Mouse (Mus musculus) MEL (cell line): ENCODE measurements around the gene Strap. TPM values are rescaled to one million over a fixed set of nuclear protein-coding genes. Genes with fewer than 3 reads are reported as not detected.

Source experiments
- DNase-seq: peaks from one replicate; pipeline ENCODE4 v3.0.0; 2011; ENCODE audit warnings: low read depth, low spot score
- H3K27ac ChIP-seq: 2 replicates; pipeline ENCODE4 v1.5.1; 2012; ENCODE audit warnings: low read depth, mild to moderate bottlenecking, control low read depth, low read length, moderate library complexity; ENCODE audit not compliant: control insufficient read depth
- H3K27me3 ChIP-seq, 2 experiments: fragments of 150-350 bp in 1 of 2; sonication (generic) in 1 of 2; 2 replicates each; pipeline ENCODE4 v1.6.1; 2012; ENCODE audit warnings: low read length in 2 of 2, mild to moderate bottlenecking in 2 of 2, improper control_type of control experiment in 1 of 2, moderate library complexity in 1 of 2; ENCODE audit not compliant: insufficient read depth in 2 of 2, control insufficient read depth in 1 of 2
- H3K36me3 ChIP-seq, 2 experiments: 2 replicates each; pipeline ENCODE4 v1.6.1; 2012 to 2014; ENCODE audit warnings: low read length in 2 of 2, improper control_type of control experiment in 1 of 2, inconsistent platforms in 1 of 2, mild to moderate bottlenecking in 1 of 2; ENCODE audit not compliant: insufficient read depth in 2 of 2, control insufficient read depth in 1 of 2
- H3K4me1 ChIP-seq, 2 experiments: fragments of 150-350 bp in 1 of 2; sonication (generic) in 1 of 2; 2 replicates each; pipeline ENCODE4 v1.6.1; 2012; ENCODE audit warnings: low read length in 2 of 2, improper control_type of control experiment in 1 of 2, mild to moderate bottlenecking in 1 of 2; ENCODE audit not compliant: insufficient read depth in 2 of 2, control insufficient read depth in 1 of 2
- H3K4me3 ChIP-seq, 2 experiments: fragments of 150-350 bp in 1 of 2; sonication (generic) in 1 of 2; 2 replicates each; pipeline ENCODE4 v1.5.1; 2012; ENCODE audit warnings: low read depth in 2 of 2, low read length in 2 of 2, mild to moderate bottlenecking in 2 of 2, moderate library complexity in 2 of 2, control low read depth in 1 of 2, improper control_type of control experiment in 1 of 2; ENCODE audit not compliant: control insufficient read depth in 1 of 2, insufficient read depth in 1 of 2
- H3K79me2 ChIP-seq: 2 replicates; pipeline ENCODE4 v1.6.1; 2012; ENCODE audit warnings: mild to moderate bottlenecking, low read length, moderate library complexity; ENCODE audit not compliant: control insufficient read depth, poor library complexity, insufficient read depth
- H3K9ac ChIP-seq: 2 replicates; pipeline ENCODE4 v1.6.1; 2012; ENCODE audit warnings: low read depth, mild to moderate bottlenecking, control low read depth, low read length, moderate library complexity; ENCODE audit not compliant: control insufficient read depth, poor library complexity, severe bottlenecking
- H3K9me3 ChIP-seq: fragments of 150-350 bp; sonication (generic); replicated peaks from 2 replicates; pipeline ENCODE4 v1.6.1; 2012; ENCODE audit warnings: mild to moderate bottlenecking, low read length, improper control_type of control experiment, moderate library complexity; ENCODE audit not compliant: insufficient read depth
- CHD1 ChIP-seq: IDR thresholded peaks from 2 replicates; pipeline ENCODE4 v1.6.1; 2012; ENCODE audit warnings: low read depth, mild to moderate bottlenecking, inconsistent platforms, low read length, improper control_type of control experiment
- CHD2 ChIP-seq: IDR thresholded peaks from 2 replicates; pipeline ENCODE4 v1.6.1; 2011; ENCODE audit warnings: low read length, improper control_type of control experiment
- E2F4 ChIP-seq: IDR thresholded peaks from 2 replicates; pipeline ENCODE4 v1.6.1; 2011; ENCODE audit warnings: low read depth, low read length, improper control_type of control experiment, borderline replicate concordance
- ELF1 ChIP-seq: IDR thresholded peaks from 2 replicates; pipeline ENCODE4 v1.6.1; 2014; ENCODE audit warnings: low read depth, mild to moderate bottlenecking, inconsistent platforms, low read length, improper control_type of control experiment, moderate library complexity
- EP300 ChIP-seq, 2 experiments: IDR thresholded peaks; 2 replicates each; pipeline ENCODE4 v1.6.1; 2011; ENCODE audit warnings: improper control_type of control experiment in 2 of 2, low read length in 2 of 2, low read depth in 1 of 2, mild to moderate bottlenecking in 1 of 2
- GABPA ChIP-seq: IDR thresholded peaks from 2 replicates; pipeline ENCODE4 v1.6.1; 2012; ENCODE audit warnings: low read depth, mild to moderate bottlenecking, inconsistent platforms, low read length, improper control_type of control experiment, moderate library complexity
- GATA1 ChIP-seq: IDR thresholded peaks from 2 replicates; pipeline ENCODE4 v1.6.1; 2011; ENCODE audit warnings: low read depth, low read length, improper control_type of control experiment
- HCFC1 ChIP-seq: IDR thresholded peaks from 2 replicates; pipeline ENCODE4 v1.6.1; 2012; ENCODE audit warnings: low read depth, mild to moderate bottlenecking, inconsistent platforms, low read length, improper control_type of control experiment, moderate library complexity
- MAFK ChIP-seq: IDR thresholded peaks from 2 replicates; pipeline ENCODE4 v1.6.1; 2011; ENCODE audit warnings: low read depth, mild to moderate bottlenecking, low read length, improper control_type of control experiment, borderline replicate concordance
- MAX ChIP-seq: IDR thresholded peaks from 2 replicates; pipeline ENCODE4 v1.6.1; 2011; ENCODE audit warnings: low read length, improper control_type of control experiment
- MAZ ChIP-seq: IDR thresholded peaks from 2 replicates; pipeline ENCODE4 v1.6.1; 2012; ENCODE audit warnings: low read depth, mild to moderate bottlenecking, inconsistent platforms, low read length, improper control_type of control experiment
- MXI1 ChIP-seq: IDR thresholded peaks from 2 replicates; pipeline ENCODE4 v1.6.1; 2011; ENCODE audit warnings: mild to moderate bottlenecking, low read depth, low read length, improper control_type of control experiment
- MYC ChIP-seq: IDR thresholded peaks from 2 replicates; pipeline ENCODE4 v1.6.1; 2011; ENCODE audit warnings: low read depth, mild to moderate bottlenecking, low read length, improper control_type of control experiment, moderate library complexity
- NELFE ChIP-seq: IDR thresholded peaks from 2 replicates; pipeline ENCODE4 v1.6.1; 2011; ENCODE audit warnings: low read depth, low read length, improper control_type of control experiment
- POLR2AphosphoS5 ChIP-seq: IDR thresholded peaks from 2 replicates; pipeline ENCODE4 v1.6.1; 2012; ENCODE audit warnings: low read depth, borderline replicate concordance, mild to moderate bottlenecking, inconsistent platforms, low read length, moderate library complexity, mixed read lengths
- RAD21 ChIP-seq: IDR thresholded peaks from 2 replicates; pipeline ENCODE4 v1.6.1; 2011; ENCODE audit warnings: mild to moderate bottlenecking, low read depth, low read length, improper control_type of control experiment
- SMC3 ChIP-seq: IDR thresholded peaks from 2 replicates; pipeline ENCODE4 v1.6.1; 2011; ENCODE audit warnings: low read depth, low read length, improper control_type of control experiment
- TBP ChIP-seq: IDR thresholded peaks from 2 replicates; pipeline ENCODE4 v1.8.0; 2011; ENCODE audit warnings: low read depth, low read length, improper control_type of control experiment
- TCF12 ChIP-seq: IDR thresholded peaks from 2 replicates; pipeline ENCODE4 v1.6.1; 2014; ENCODE audit warnings: low read depth, mild to moderate bottlenecking, inconsistent platforms, low read length, improper control_type of control experiment, moderate library complexity
- UBTF ChIP-seq: IDR thresholded peaks from 2 replicates; pipeline ENCODE4 v1.6.1; 2012; ENCODE audit warnings: low read depth, mild to moderate bottlenecking, inconsistent platforms, low read length, improper control_type of control experiment, moderate library complexity, borderline replicate concordance; ENCODE audit not compliant: insufficient read depth
- USF2 ChIP-seq, 2 experiments: IDR thresholded peaks; 2 replicates each; pipeline ENCODE4 v1.6.1; 2011 to 2012; ENCODE audit warnings: improper control_type of control experiment in 2 of 2, low read length in 2 of 2, borderline replicate concordance in 1 of 2, inconsistent platforms in 1 of 2, low read depth in 1 of 2, mild to moderate bottlenecking in 1 of 2; ENCODE audit not compliant: insufficient read depth in 1 of 2
- ZKSCAN1 ChIP-seq: IDR thresholded peaks from 2 replicates; pipeline ENCODE4 v1.6.1; 2012; ENCODE audit warnings: low read depth, mild to moderate bottlenecking, inconsistent platforms, low read length, improper control_type of control experiment, moderate library complexity
- polyA plus RNA-seq, 2 experiments: library from polyadenylated mRNA; stranded (reverse) in 1 of 2; unstranded in 1 of 2; fragments of >175 nt in 1 of 2; fragments of >200 nt in 1 of 2; gene quantifications; 2 replicates each; pipeline versions ENCODE4 v1.2.1 to v1.2.4; 2012; ENCODE audit warnings: low replicate concordance in 2 of 2, low read depth in 1 of 2; ENCODE audit not compliant: insufficient read length in 2 of 2, insufficient read depth in 1 of 2, missing spikeins in 1 of 2
- total RNA-seq: library from RNA; depleted of rRNA; stranded (reverse); fragments of 300-350 nt; gene quantifications from 2 replicates; pipeline ENCODE4 v1.2.3, GENCODE M21; 2012

The Strap gene
- total and polyA plus RNA-seq, 3 experiments, result 142 to 194 TPM; not detected in 1

GRCm38 (mm10) chr6:137712654-137713309 is 22.1 kb upstream of the Strap start:
- H3K36me3 ChIP-seq, result no peaks in the 10 kb centered on the region
- H3K9ac ChIP-seq, result no peak overlapping the region
- TF ChIP-seq RAD21, result no peak
- no peak for TF ChIP-seq EP300 (IDR thresholded peaks at IDR 0.05; ENCODE audit: low read depth in 1 of 2, low read length in 2 of 2)
- no peak for TF ChIP-seq MAX
- TF ChIP-seq MAFK, result no peak
- no peak for TF ChIP-seq NELFE
- no peak for TF ChIP-seq MXI1
- no peaks in the 10 kb centered on the region for H3K27me3 ChIP-seq
- DNase-seq, result no peak
- no peaks in the 10 kb centered on the region for H3K79me2 ChIP-seq
- no peak overlapping the region for H3K4me3 ChIP-seq
- no peaks in the 10 kb centered on the region for H3K9me3 ChIP-seq
- no peak overlapping the region for H3K27ac ChIP-seq
- no peaks in the 10 kb centered on the region for H3K4me1 ChIP-seq

GRCm38 (mm10) chr6:137713310-137713664 is 21.6 kb upstream of the Strap start:
- Histone ChIP-seq H3K27ac (no peak overlapping the region), H3K27me3 (no peaks in the 10 kb centered on the region), H3K36me3 (no peaks in the 10 kb centered on the region), H3K9ac (no peak overlapping the region), H3K4me3 (no peak overlapping the region), H3K79me2 (no peaks in the 10 kb centered on the region), H3K9me3 (no peaks in the 10 kb centered on the region), H3K4me1 (no peaks in the 10 kb centered on the region)
- TF ChIP-seq MAZ (no peak), EP300 (IDR thresholded peaks at IDR 0.05; ENCODE audit: low read depth in 1 of 2, low read length in 2 of 2) (no peak), MAFK (no peak), CHD2 (no peak), TCF12 (no peak), CHD1 (no peak), SMC3 (no peak), ELF1 (no peak), GABPA (no peak), GATA1 (no peak), ZKSCAN1 (no peak), E2F4 (no peak), HCFC1 (no peak), USF2 (IDR thresholded peaks at IDR 0.05; ENCODE audit: borderline replicate concordance in 1 of 2, insufficient read depth in 1 of 2, low read depth in 1 of 2, low read length in 2 of 2) (no peak), UBTF (no peak), TBP (no peak), RAD21 (no peak), MYC (no peak), POLR2AphosphoS5 (no peak)
- DNase-seq, result no peak
